Mouse (Mus musculus) forebrain, postnatal 0 days (tissue): ENCODE data around the gene Wwox. TPM values are rescaled to one million over a fixed set of nuclear protein-coding genes. Genes with fewer than 3 reads are reported as not detected.
A peak's percentile ranks its signal among the peaks of the same experiment; 100 is the strongest.

Source experiments
- ATAC-seq: fragments of 200-750 bp; cut with Nextera tagmentation; 2 replicates; pipeline ENCODE4 v1.8.0; 2017; ENCODE audit warnings: mild to moderate bottlenecking, moderate library complexity
- DNase-seq: peaks from one replicate; pipeline ENCODE4 v3.0.0-alpha.2; 2015
- H3K27ac ChIP-seq: fragments of 300-500 bp; sonication (generic); 2 replicates; pipeline ENCODE4 v1.5.1; 2014; ENCODE audit warnings: low read depth, mild to moderate bottlenecking, antibody characterized with exemption, low read length, moderate library complexity, mixed read lengths
- H3K27me3 ChIP-seq: fragments of 300-500 bp; sonication (generic); 2 replicates; pipeline ENCODE4 v1.6.1; 2014; ENCODE audit warnings: mild to moderate bottlenecking, low read length, mixed read lengths; ENCODE audit not compliant: insufficient read depth
- H3K36me3 ChIP-seq: fragments of 300-500 bp; sonication (generic); 2 replicates; pipeline ENCODE4 v1.6.1; 2014; ENCODE audit warnings: mild to moderate bottlenecking, moderate library complexity; ENCODE audit not compliant: insufficient read depth
- H3K4me1 ChIP-seq: fragments of 300-500 bp; sonication (generic); 2 replicates; pipeline ENCODE4 v1.6.1; 2014; ENCODE audit warnings: antibody characterized with exemption; ENCODE audit not compliant: insufficient read depth
- H3K4me2 ChIP-seq: fragments of 300-500 bp; sonication (generic); 2 replicates; pipeline ENCODE4 v1.6.1; 2014; ENCODE audit warnings: low read depth, mild to moderate bottlenecking, moderate library complexity
- H3K4me3 ChIP-seq: fragments of 300-500 bp; sonication (generic); 2 replicates; pipeline ENCODE4 v1.5.1; 2014; ENCODE audit warnings: low read depth, low read length, mixed read lengths
- H3K9ac ChIP-seq: fragments of 300-500 bp; sonication (generic); 2 replicates; pipeline ENCODE4 v1.6.1; 2014; ENCODE audit warnings: mild to moderate bottlenecking
- H3K9me3 ChIP-seq: fragments of 300-500 bp; sonication (generic); 2 replicates; pipeline ENCODE4 v1.6.1; 2016; ENCODE audit warnings: low read length
- CTCF ChIP-seq: sonication (generic); IDR thresholded peaks from 2 replicates; pipeline ENCODE4 v1.5.1; 2016; ENCODE audit warnings: antibody characterized with exemption, control low read depth, low read depth
- WGBS: fragments of 180-500 bp; shearing (Covaris S2); extraction: QIAGEN DNeasy Blood & Tissue Kit; methylation state at CpG from one replicate; pipeline ENCODE4 v1.1.7; 2014; 5-methylcytosine and 5-hydroxymethylcytosine counted together
- polyA plus RNA-seq: library from polyadenylated mRNA; unstranded; fragments of >200 nt; fragmentation: Nextera tagmentation; extraction: Ambion mirVana; gene quantifications from 2 replicates; pipeline ENCODE4 v1.2.1, GENCODE M21; 2015
- total RNA-seq: library from RNA; depleted of rRNA; stranded (reverse); fragments of >200 nt; gene quantifications from 2 replicates; pipeline ENCODE4 v1.2.3, GENCODE M21; 2014

Gene Wwox
- total and polyA plus RNA-seq, 2 experiments from 2014 or later = 13.2 to 17.3 TPM

- no peak overlapping the region for H3K27ac ChIP-seq
- no peak overlapping the region for H3K9ac ChIP-seq
- no peak for TF ChIP-seq CTCF
- no peak for DNase-seq
- no peaks in the 10 kb centered on the region for H3K36me3 ChIP-seq
- no peak overlapping the region for H3K4me2 ChIP-seq
- ATAC-seq = no peak
- H3K4me3 ChIP-seq = no peak overlapping the region
- H3K27me3 ChIP-seq = no peaks in the 10 kb centered on the region; the same call in 1 of the 2 replicates
- no peaks in the 10 kb centered on the region for H3K9me3 ChIP-seq
- 57% methylated on average over 8 of the region's 8 CpGs for WGBS
- no peaks in the 10 kb centered on the region for H3K4me1 ChIP-seq
Observed at GRCm38 (mm10) chr8:115006561-115006960, 567.1 kb downstream of the Wwox start.

GRCm38 (mm10) chr8:115007280-115007679, 567.8 kb downstream of the Wwox start:
- Histone ChIP-seq H3K36me3 (no peaks in the 10 kb centered on the region), H3K4me3 (no peak overlapping the region), H3K9ac (no peak overlapping the region), H3K9me3 (no peaks in the 10 kb centered on the region), H3K4me1 (no peaks in the 10 kb centered on the region), H3K27ac (no peak overlapping the region), H3K27me3 (no peaks in the 10 kb centered on the region; the same call in 1 of the 2 replicates), H3K4me2 (no peak overlapping the region)
- DNase-seq (peak; percentile 17), ATAC-seq (peak; percentile 38; the same call in 1 of the 2 replicates)
- WGBS = 30% methylated on average over 7 of the region's 7 CpGs
- TF ChIP-seq CTCF = no peak

- Histone ChIP-seq H3K4me1 (no peaks in the 10 kb centered on the region), H3K4me2 (no peak overlapping the region), H3K4me3 (no peak overlapping the region), H3K27ac (no peak overlapping the region), H3K9me3 (no peaks in the 10 kb centered on the region), H3K9ac (no peak overlapping the region), H3K36me3 (no peaks in the 10 kb centered on the region), H3K27me3 (peaks cover 7% of the 10 kb centered on the region)
- DNase-seq (peak; percentile 48), ATAC-seq (no peak)
- WGBS = 57% methylated on average over 9 of the region's 9 CpGs
- TF ChIP-seq CTCF = no peak
Observed at GRCm38 (mm10) chr8:115008624-115009620, 569.5 kb downstream of the Wwox start.

DNA sequence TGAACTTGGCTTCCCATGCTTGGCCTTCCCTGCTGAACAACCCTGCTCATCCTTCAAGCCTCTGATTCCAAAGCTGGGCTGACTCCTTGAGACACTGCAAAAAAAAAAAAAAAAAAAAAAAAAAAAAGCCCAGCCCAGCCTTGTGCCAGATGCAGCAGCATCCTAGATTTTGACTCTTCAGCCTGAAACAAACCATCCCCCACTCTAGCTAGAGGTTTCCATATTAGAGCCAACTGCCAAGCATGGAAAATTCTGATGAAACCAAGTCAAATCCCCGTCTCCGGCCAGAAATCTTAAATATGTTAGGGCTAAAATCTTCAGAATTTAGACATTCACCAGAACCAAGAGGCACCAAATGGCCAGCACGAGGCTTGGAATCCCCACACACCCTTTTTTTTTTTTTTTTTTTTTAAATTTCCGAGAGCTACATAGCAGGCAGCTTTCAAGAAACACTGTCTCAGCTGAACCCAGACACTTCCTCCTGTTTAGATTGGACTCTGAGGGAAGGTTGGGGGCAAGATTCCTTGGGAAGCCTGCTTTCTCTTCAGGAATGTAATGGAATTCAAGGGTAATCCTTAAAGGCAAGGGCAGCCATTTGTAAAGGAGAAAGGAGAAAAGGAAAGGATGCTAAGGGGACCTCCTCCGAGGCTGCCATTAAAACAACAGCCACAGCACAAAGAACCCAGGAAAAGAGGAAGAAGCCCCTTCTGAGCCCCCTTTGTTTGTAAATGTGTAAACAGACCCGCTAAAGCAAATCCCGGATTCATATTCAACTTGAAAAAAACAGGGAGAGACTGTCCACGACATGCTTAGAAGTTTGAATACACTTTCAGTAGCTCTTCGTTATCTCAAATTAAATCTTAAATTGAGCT, 570.7 kb downstream of the Wwox start:
- Histone ChIP-seq H3K4me2 (no peak overlapping the region), H3K36me3 (no peaks in the 10 kb centered on the region), H3K4me3 (no peak overlapping the region), H3K27ac (no peak overlapping the region), H3K4me1 (no peaks in the 10 kb centered on the region), H3K9ac (no peak overlapping the region), H3K9me3 (no peaks in the 10 kb centered on the region), H3K27me3 (peaks cover 7% of the 10 kb centered on the region)
- WGBS = 25% methylated on average over 9 of the region's 9 CpGs
- ATAC-seq = no peak
- TF ChIP-seq CTCF = no peak
- no peak for DNase-seq

- H3K4me2 ChIP-seq = no peak overlapping the region
- WGBS = 38% methylated on average over 9 of the region's 9 CpGs
Observed at GRCm38 (mm10) chr8:115010769-115011073, 571.3 kb downstream of the Wwox start.

GRCm38 (mm10) chr8:115019661-115020060, 580.2 kb downstream of the Wwox start:
- no peak for TF ChIP-seq CTCF
- Histone ChIP-seq H3K4me1 (no peaks in the 10 kb centered on the region), H3K36me3 (no peaks in the 10 kb centered on the region), H3K27ac (no peak overlapping the region), H3K4me2 (no peak overlapping the region), H3K27me3 (0 out of 2 replicates have a peak, but pooled peaks cover 4% of the 10 kb centered on the region), H3K4me3 (no peak overlapping the region), H3K9me3 (no peaks in the 10 kb centered on the region), H3K9ac (no peak overlapping the region)
- ATAC-seq = no peak
- 41% methylated on average over 15 of the region's 15 CpGs for WGBS
- no peak for DNase-seq

More at GRCm38 (mm10) chr8:115010769-115011073, 571.3 kb downstream of the Wwox start:
- TF ChIP-seq CTCF = no peak
- Histone ChIP-seq H3K4me1 (no peaks in the 10 kb centered on the region), H3K9ac (no peak overlapping the region), H3K27me3 (peaks cover 7% of the 10 kb centered on the region), H3K36me3 (no peaks in the 10 kb centered on the region), H3K27ac (no peak overlapping the region), H3K4me3 (no peak overlapping the region), H3K9me3 (no peaks in the 10 kb centered on the region)
- no peak for ATAC-seq
- DNase-seq = no peak
